Mouse (Mus musculus) intestine, embryonic 14.5 days (tissue): Measurements from ENCODE around the gene Atp1a1. TPM values are rescaled to one million over a fixed set of nuclear protein-coding genes. Genes with fewer than 3 reads are reported as not detected.
A peak's percentile ranks its signal among the peaks of the same experiment; 100 is the strongest.

Experiments used
- ATAC-seq: fragments of 200-750 bp; cut with Nextera tagmentation; replicated peaks from 2 replicates; pipeline ENCODE4 v1.8.0; 2017; ENCODE audit warnings: low read depth, moderate number of reproducible peaks, moderate TSS enrichment, moderate library complexity; ENCODE audit not compliant: low FRiP score, low TSS enrichment
- DNase-seq: peaks from one replicate; pipeline ENCODE4 v3.0.0-alpha.2; 2018; ENCODE audit warnings: low spot score
- H3K27ac ChIP-seq: fragments of 300-500 bp; sonication (generic); 2 replicates; pipeline ENCODE4 v1.5.1; 2014; ENCODE audit warnings: low read depth, mild to moderate bottlenecking, control low read depth
- H3K27me3 ChIP-seq: fragments of 300-500 bp; sonication (generic); replicated peaks from 2 replicates; pipeline ENCODE4 v1.6.1; 2014; ENCODE audit warnings: low read length, control low read depth; ENCODE audit not compliant: control insufficient read depth, insufficient read depth
- H3K36me3 ChIP-seq: fragments of 300-500 bp; sonication (generic); 2 replicates; pipeline ENCODE4 v1.6.1; 2014; ENCODE audit warnings: low read length, control low read depth; ENCODE audit not compliant: control insufficient read depth, insufficient read depth
- H3K4me1 ChIP-seq: fragments of 300-500 bp; sonication (generic); replicated peaks from 2 replicates; pipeline ENCODE4 v1.6.1; 2014; ENCODE audit warnings: low read length, control low read depth, mixed read lengths; ENCODE audit not compliant: control insufficient read depth, insufficient read depth
- H3K4me2 ChIP-seq: fragments of 300-500 bp; sonication (generic); 2 replicates; pipeline ENCODE4 v1.6.1; 2014; ENCODE audit warnings: low read length
- H3K4me3 ChIP-seq: fragments of 300-500 bp; sonication (generic); 2 replicates; pipeline ENCODE4 v1.5.1; 2014; ENCODE audit warnings: low read depth, low read length, control low read depth, mixed read lengths
- H3K9ac ChIP-seq: fragments of 300-500 bp; sonication (generic); 2 replicates; pipeline ENCODE4 v1.6.1; 2014; ENCODE audit warnings: mild to moderate bottlenecking, low read length
- H3K9me3 ChIP-seq: fragments of 300-500 bp; sonication (generic); 2 replicates; pipeline ENCODE4 v1.6.1; 2016; ENCODE audit warnings: low read length, control low read depth; ENCODE audit not compliant: control insufficient read depth
- WGBS: fragments of 180-500 bp; shearing (Covaris S2); extraction: QIAGEN DNeasy Blood & Tissue Kit; methylation state at CpG from one replicate; pipeline ENCODE4 v1.1.7; 2014; 5-methylcytosine and 5-hydroxymethylcytosine counted together
- polyA plus RNA-seq: library from polyadenylated mRNA; unstranded; fragments of >200 nt; fragmentation: Nextera tagmentation; extraction: Ambion mirVana; gene quantifications from 2 replicates; pipeline ENCODE4 v1.2.1, GENCODE M21; 2014

Atp1a1 gene
- polyA plus RNA-seq, 1 experiment from 2014 or later = 276 TPM

DNA sequence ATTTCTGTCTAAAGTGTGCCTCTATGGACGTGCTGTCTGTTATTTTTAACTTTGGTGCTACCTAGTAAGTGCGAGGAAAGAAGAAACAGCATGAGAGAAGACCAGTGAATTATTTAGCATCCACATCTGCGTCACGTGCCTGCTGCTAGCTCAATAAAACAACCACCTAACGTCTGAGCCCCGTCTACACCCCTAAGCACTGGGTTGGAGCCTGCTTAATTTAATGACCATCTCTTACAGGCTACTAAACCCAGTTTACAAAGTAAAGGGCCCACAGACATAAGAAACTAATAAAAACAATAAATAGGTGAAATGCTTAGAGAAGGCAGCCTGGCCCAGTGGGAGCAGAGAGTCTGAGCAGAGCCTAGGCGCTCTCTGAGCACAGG lies 11.2 kb downstream of the Atp1a1 start:
- WGBS = 80% methylated on average over 7 of the region's 7 CpGs
- Histone ChIP-seq H3K9ac (no peak overlapping the region), H3K4me1 (peaks cover 25% of the 10 kb centered on the region), H3K4me2 (no peak overlapping the region), H3K36me3 (peaks cover 69% of the 10 kb centered on the region), H3K27ac (no peak overlapping the region), H3K4me3 (no peak overlapping the region), H3K27me3 (no peaks in the 10 kb centered on the region), H3K9me3 (no peaks in the 10 kb centered on the region)
- ATAC-seq = no peak
- DNase-seq = no peak

DNA sequence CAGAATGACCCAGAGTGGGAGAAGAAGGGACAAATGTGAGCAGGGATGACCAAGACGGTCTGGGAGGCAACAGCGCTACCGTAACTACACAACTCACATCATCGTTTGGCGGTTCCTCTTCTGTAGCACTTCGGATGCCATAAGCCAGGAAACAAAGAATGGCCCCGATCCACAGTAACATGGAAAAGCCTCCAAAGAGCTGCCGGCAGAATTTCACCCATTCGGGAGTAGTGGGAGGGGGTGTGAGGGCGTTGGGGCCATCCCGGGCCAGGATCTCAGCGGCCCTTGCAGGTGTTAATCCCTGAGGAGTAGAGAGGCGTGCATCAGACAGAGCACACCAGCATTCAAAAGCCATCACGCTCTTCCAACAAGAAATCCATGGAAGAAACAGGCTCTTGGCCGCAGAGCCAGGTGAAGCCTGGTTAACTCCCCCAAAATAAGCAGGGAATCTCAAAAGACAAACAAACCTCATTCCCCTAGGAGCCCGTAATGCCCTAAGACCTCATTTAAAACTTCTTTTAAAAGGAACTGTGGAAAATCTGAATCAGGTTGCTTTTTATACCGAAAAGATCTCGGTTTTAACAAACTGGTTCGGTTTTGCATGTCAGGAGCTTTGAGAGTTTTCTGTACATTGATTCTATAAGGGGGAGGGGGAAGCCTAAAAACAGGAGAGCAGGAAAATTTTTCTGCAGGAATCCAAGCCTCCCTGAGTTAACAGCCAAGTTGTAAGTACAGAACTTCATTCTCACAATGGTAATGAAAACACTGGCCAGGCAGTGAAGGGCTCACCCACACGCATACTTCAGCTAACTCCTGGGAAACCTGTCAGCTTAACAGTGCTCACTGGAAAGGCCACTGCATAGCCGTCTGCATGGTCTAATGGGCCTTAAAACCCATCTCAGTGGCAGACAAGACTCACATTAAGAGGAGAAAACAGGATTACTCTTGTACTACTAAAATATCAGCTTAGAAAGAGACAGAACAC lies 11.9 kb downstream of the Atp1a1 start:
- Histone ChIP-seq H3K4me3 (no peak overlapping the region), H3K27ac (no peak overlapping the region), H3K36me3 (peaks cover 76% of the 10 kb centered on the region), H3K9me3 (no peaks in the 10 kb centered on the region), H3K4me2 (no peak overlapping the region), H3K27me3 (no peaks in the 10 kb centered on the region), H3K4me1 (peaks cover 18% of the 10 kb centered on the region), H3K9ac (no peak overlapping the region)
- 88% methylated on average over 21 of the region's 21 CpGs for WGBS
- DNase-seq (no peak), ATAC-seq (no peak)

DNA sequence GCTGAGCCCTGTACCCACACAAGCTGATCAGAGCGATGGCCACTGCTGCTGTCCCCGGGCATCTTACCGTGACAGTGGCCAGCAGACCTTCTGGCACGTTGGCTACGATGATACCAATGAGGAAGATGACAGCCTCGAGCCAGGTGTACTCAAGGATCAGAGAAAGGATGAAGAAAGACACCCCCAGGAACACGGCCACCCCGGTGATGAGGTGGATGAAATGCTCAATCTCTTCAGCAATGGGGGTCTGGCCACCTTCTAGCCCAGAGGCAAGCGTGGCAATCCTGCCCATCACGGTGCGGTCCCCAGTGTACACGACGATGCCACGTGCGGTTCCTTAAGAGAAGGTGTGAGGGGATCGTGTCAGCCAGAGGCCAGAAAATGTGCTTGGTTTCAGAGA lies 14.1 kb downstream of the Atp1a1 start:
- Histone ChIP-seq H3K27ac (no peak overlapping the region), H3K9ac (no peak overlapping the region), H3K9me3 (no peaks in the 10 kb centered on the region), H3K4me1 (no peaks in the 10 kb centered on the region), H3K27me3 (no peaks in the 10 kb centered on the region), H3K4me3 (no peak overlapping the region), H3K4me2 (no peak overlapping the region), H3K36me3 (peaks cover 96% of the 10 kb centered on the region)
- DNase-seq (no peak), ATAC-seq (no peak)
- WGBS = 93% methylated on average over 16 of the region's 16 CpGs

DNA sequence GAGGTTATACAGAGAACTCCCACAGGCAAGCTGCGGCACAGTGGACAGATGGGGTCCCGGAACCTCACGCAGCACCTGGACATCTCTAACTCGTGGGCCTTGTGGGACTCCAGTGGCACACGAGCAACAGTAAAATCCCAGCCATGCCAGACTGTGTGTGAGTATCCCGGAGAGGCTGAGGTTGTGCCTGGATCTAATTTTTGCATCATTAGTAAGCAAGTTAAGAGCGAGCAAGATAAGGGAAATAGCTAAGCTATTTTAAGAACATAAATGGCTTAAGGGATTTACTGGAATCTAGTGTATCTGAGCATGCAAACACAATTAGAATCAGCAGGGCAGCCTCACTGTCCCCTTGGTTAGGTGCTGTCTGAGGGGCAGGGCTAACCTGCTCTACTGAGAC lies 16.2 kb downstream of the Atp1a1 start:
- Histone ChIP-seq H3K4me3 (no peak overlapping the region), H3K36me3 (peaks cover 99% of the 10 kb centered on the region), H3K9me3 (no peaks in the 10 kb centered on the region), H3K27me3 (no peaks in the 10 kb centered on the region), H3K9ac (no peak overlapping the region), H3K4me1 (no peaks in the 10 kb centered on the region), H3K27ac (no peak overlapping the region), H3K4me2 (no peak overlapping the region)
- WGBS = 87% methylated on average over 7 of the region's 7 CpGs
- DNase-seq (no peak), ATAC-seq (no peak)

DNA sequence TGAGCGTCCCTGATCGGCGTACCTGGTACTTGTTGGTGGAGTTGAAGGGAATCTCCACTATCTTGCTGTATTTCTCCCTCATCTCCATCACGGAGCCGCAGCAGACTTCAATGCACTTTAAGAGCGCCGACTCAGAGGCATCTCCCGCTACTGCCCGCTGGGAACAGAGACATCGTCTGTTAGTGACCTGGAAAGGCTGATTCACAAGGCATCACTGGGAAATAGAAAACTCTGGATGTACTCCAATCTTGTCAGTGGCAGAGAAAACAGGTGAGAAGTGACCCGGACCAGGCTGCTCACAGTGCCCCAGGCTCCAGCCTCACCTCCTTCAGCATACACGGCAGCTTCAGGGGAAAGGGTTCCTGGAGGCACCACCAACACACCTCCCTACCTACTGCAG lies 17.7 kb downstream of the Atp1a1 start:
- H3K4me3 ChIP-seq = no peak overlapping the region
- H3K36me3 ChIP-seq = peaks cover 100% of the 10 kb centered on the region
- no peaks in the 10 kb centered on the region for H3K9me3 ChIP-seq
- whole genome bisulfite sequencing = 91% methylated on average over 12 of the region's 12 CpGs
- ATAC-seq (no peak), DNase-seq (no peak)
- no peak overlapping the region for H3K4me2 ChIP-seq
- no peaks in the 10 kb centered on the region for H3K4me1 ChIP-seq
- no peak overlapping the region for H3K27ac ChIP-seq
- no peaks in the 10 kb centered on the region for H3K27me3 ChIP-seq
- H3K9ac ChIP-seq = no peak overlapping the region

DNA sequence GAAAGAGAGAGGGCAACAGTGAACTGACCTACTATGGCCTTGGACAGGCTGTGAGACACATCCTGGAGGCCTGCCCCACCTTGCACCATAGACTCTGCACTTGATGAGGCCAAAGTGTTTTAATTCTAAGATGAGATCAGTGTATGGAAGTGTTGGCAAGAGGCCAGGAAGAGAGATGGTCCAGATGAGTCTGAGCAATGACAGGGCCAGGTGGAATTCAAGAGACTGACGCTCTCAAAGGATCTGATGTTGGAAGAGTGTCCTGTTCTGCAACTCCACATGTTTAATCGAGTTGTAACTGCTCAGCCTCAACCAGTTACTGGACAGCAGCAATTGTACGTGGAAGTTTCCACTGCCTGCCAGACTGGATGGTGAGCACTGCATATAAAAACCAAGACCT lies 26.4 kb downstream of the Atp1a1 start:
- Histone ChIP-seq H3K4me2 (no peak overlapping the region), H3K4me3 (no peak overlapping the region), H3K36me3 (peaks cover 87% of the 10 kb centered on the region), H3K27me3 (no peaks in the 10 kb centered on the region), H3K9ac (no peak overlapping the region), H3K9me3 (no peaks in the 10 kb centered on the region), H3K27ac (peak overlapping the region; percentile 30; the same call in 1 of the 2 replicates), H3K4me1 (peaks cover 5% of the 10 kb centered on the region; the same call in 1 of the 2 replicates)
- WGBS = 39% methylated on average over 3 of the region's 3 CpGs
- no peak for DNase-seq
- peak; percentile 44 for ATAC-seq

DNA sequence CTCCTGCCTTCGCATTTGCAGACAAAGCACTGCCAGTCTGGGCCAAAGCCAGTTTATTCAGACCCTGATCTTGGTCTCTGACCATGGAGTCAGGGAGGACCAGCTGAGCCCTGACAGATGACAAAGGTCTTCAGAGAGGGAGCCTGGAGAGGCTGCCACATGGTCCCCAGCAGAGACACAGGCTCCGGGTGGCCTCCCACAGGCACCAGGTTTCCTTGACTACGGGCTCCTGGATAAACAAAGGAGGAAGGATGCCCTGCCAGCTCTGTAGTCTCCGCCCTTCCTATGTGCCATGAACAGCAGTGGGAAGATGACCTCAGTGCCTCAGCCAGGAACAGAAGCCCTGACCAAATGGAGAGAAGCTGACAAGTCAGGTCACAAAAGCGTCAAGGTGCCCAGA lies 27.1 kb downstream of the Atp1a1 start:
- Histone ChIP-seq H3K36me3 (peaks cover 80% of the 10 kb centered on the region), H3K4me3 (no peak overlapping the region), H3K4me1 (peaks cover 5% of the 10 kb centered on the region; the same call in 1 of the 2 replicates), H3K9me3 (no peaks in the 10 kb centered on the region), H3K27me3 (no peaks in the 10 kb centered on the region), H3K4me2 (no peak overlapping the region), H3K27ac (no peak overlapping the region), H3K9ac (no peak overlapping the region)
- 54% methylated on average over 5 of the region's 5 CpGs for WGBS
- DNase-seq = no peak
- ATAC-seq = no peak

DNA sequence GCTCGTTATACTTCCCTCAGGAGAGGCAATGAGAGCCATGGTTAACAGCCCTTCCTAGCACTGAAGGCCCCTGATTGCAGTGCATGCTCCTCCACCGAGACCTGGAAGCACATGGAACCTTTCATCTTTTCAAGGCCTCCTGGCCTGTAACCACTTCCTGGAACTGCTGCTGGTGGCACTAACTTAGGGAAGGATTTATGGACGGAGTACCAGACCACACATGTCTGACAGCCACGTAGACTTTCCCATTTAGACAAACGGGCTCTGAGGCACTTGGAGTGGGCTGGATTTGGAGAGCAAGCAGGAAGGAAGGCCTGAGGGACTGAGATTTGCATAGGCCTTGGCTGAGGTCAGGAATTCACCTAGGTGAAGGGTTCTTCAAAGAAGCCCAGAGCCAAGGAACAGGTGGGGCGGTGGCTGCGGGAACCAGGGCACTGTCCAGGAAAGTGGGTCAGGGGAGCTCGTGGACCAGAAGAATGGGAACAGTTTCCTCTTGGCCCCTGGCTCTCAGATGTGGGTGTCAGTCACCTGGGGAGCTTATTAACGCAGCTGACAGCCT lies 28.9 kb downstream of the Atp1a1 start:
- Histone ChIP-seq H3K9me3 (no peaks in the 10 kb centered on the region), H3K4me1 (peaks cover 9% of the 10 kb centered on the region; the same call in 1 of the 2 replicates), H3K27me3 (no peaks in the 10 kb centered on the region), H3K4me2 (no peak overlapping the region), H3K27ac (no peak overlapping the region), H3K36me3 (peaks cover 62% of the 10 kb centered on the region), H3K4me3 (no peak overlapping the region), H3K9ac (no peak overlapping the region)
- DNase-seq = no peak
- no peak for ATAC-seq
- WGBS = 68% methylated on average over 9 of the region's 9 CpGs
